Mouse (Mus musculus) liver, adult 2 months (tissue): ENCODE data around the gene Commd9.

ENCODE experiments used
- CTCF ChIP-seq: fragments of 200-500 bp; IDR thresholded peaks from 2 replicates; pipeline ENCODE4 v1.5.1; 2011; ENCODE audit warnings: low read depth, low read length, control low read depth
- POLR2A ChIP-seq: fragments of 200-500 bp; IDR thresholded peaks from 2 replicates; pipeline ENCODE4 v1.6.1; 2011; ENCODE audit warnings: low read length, control low read depth; ENCODE audit not compliant: insufficient read depth; ENCODE audit errors: extremely low read depth

GRCm38 (mm10) chr2:101871179-101871578 lies 14.9 kb upstream of the Commd9 start:
- TF ChIP-seq CTCF (peak; percentile 50), POLR2A (no peak)
